Mouse (Mus musculus) urinary bladder, postnatal 36 days (tissue): ENCODE data around the gene Ncf4.

ENCODE experiments used
- DNase-seq, 2 experiments: peaks; one replicate each; pipeline ENCODE4 v3.0.0; 2022; ENCODE audit warnings: low spot score in 2 of 2, mixed read lengths in 1 of 2

Ncf4 gene

DNA sequence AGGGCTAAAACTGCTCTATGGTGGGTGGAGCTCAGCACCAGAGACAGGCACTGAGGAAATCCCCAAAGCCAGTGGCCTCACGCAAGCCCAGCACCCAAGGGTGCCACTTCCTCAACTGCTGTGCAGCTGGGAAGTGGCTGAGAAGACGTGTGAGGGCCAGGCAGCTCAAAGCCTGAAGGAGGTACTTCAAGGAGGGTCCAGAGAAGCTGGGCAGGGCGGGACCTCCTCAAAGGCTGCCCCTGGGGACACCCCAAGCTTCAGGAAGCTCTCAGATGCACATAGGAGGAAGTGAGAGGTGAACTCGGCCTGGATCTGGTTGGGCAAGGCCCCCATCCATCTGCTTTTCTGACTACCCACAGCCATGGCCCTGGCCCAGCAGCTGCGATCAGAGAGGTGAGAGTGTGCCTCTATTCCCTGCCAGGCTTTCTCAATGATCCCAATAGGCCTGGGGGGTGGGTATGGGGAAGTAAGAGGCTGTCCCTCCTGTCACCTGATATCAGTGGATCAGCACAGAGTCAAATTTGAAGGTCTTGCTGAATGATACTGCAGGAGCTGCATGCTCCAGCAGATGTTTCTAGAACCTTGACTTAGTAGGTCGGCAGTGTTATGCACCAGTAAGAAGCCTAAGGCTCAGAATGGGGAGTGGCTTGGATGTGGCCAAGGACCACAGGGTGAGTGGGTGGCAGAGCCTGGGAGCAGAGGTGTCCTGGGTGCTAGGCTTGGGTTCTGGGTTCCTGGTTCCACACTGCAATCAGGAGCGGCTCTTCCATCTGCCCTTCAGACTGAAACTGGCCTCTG is at the start of gene Ncf4:
Gene Ncf4 (plus strand): TSS at position 107 of the 798 bp plus-strand sequence.
- DNase-seq = peak in 1 of 2 experiments; percentile 10

DNA sequence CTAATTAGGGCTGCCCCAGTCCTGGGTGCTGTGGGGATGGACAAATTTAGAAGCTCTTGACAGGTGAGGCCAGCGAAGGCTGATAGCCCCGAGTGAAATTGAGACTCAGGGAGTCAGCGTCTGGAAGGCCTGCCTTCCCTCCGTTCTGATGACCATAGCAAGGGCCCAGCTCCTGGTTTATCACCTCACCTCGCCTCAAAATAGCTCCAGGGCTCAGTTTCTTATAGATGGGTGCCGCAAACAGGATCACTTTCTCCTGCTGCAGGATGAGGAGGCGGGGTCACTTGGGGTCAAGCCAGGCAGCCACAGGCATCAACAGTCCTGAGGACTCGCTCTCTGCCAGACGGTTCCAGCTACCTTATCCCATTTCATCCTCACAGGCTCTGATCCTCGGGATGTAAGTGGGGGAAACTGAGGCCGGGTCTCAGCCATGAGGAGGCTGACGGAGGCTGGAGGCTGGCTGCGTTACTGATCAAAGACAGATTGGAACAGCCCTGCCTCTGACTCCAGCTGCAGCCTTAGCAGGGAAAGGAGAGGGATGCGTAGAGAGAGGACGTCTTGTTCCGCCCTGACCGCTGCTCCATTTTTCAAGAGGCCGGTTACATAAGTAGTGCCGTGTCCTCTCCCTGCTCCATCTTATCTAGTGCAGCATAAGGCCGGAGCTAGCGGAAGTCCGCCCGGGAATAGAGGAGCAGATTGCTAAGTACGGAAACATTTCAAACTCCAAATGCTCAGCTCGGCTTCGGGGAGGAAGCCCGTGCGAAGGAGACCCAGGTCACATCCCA is 49.3 kb upstream of the Ncf4 start:
- DNase-seq = no peak

DNA sequence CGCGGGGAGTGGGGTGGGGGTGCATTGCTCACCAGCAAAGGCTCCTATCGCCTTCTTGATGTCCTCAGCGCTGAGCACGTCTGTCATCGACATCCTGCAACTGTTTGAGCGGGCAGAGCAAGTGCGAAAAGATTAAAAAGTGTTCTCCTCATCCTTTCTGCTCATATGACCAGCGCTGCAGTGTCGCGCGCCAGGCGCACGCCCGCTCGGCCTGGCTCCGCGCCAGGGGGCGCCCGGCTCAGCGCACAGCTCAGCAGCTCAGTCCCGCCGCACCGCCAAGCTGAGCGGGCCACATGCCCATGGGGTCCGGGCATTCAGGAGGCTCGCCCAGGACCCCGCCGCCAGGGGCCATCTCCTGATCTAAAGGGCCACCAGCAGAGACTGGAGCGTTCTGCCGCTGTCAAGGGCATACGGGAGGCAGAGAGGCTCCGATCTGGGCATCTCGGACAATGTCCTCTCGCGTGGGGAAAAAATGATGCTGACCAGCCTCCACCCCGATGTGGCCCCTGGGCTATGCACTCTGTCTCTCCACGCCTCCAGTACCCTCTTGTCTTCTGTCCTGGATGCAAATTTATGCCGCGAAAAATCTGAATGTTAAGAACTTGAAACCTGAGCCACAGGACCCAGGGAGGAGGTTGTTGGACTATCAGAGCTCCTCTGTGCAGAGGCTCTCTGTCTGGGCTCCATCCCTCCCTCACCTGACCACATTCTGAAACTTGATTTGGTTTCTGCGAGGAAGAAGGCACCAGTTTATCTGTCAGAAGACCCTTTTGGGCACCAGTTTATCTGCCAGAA is 40.4 kb upstream of the Ncf4 start:
- no peak for DNase-seq

DNA sequence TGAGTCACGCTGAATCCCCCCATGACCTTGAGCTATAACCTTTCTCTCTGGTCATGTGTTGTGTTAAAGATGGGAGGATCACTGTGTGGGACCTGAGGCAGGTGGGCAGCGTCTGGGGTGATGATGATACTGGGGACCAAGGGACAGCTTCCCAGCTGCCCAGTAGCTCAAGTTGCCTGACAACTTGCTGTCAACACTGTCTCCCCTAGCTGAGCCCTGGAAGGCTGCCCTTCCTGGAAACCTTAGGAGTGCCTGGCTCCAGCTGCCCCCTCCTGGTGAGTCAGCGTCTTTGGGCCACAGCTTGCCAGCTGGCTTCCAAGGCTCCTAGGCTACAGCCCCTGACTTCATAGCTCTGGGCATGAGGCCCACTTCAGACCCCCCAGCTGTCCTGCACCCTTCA is 39.4 kb upstream of the Ncf4 start:
- peak in 1 of 2 experiments; percentile 27 for DNase-seq

DNA sequence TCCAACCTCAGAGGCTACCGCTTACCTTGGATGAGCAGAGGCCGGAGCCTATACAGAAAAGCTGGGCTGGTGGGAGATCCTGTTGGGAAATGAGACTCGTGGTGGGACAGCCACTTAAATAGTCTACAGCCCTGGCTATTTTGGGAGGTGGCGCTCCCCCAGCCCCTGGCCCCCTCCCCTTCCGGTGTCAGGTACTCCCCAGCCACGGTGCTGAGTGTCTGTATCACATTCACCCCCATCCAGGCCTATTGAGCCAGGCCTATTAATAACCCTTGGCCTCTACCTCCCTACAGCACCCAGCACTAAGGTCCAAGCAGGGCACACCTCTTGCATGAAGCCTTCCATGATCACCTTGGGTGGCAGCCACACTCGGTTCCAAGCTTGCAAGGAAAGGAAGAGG is 38.3 kb upstream of the Ncf4 start, which contains the start of gene Pvalb:
Gene Pvalb (minus strand): TSS at position 89 of the 400 bp plus-strand sequence.
- DNase-seq = no peak

DNA sequence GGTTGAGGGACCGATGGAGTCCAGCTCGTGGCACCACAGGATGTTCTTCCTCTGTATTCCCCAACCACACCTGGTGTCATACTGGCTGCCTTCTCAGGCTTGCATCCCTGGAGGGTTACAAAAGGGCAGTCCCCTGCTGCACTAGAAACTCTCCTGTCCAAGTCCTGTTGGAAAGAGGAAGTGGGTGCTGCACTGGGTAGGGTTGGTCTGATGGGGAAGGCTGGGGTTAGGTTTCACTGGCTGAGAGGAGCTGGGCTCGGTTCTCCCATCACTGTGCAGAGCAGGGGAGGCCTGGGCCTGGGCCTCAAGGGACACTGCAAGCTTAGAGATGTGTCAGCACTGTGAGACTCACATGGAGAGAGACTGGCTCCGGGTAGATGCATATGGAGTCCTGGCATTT is 34.4 kb upstream of the Ncf4 start:
- DNase-seq = no peak

DNA sequence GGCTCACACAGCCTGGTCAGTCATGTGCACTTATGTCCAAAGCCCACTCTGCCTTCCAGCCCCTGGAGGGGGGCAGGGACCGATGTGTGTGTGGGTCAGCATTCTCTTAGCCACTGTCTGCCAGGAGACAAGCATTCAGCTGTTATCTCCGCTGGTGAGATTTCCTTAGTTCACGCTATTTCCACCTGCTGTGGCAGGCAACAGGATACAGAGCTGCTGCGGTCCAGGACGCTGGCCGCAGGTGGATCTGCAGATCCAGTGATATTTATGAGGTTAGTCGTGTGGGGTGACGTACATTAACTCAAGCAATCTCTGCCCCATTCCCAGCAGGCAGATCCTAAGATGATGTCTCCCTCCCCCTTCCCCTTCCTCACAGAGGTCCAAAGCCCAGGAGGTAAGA is 33.2 kb upstream of the Ncf4 start:
- no peak for DNase-seq

DNA sequence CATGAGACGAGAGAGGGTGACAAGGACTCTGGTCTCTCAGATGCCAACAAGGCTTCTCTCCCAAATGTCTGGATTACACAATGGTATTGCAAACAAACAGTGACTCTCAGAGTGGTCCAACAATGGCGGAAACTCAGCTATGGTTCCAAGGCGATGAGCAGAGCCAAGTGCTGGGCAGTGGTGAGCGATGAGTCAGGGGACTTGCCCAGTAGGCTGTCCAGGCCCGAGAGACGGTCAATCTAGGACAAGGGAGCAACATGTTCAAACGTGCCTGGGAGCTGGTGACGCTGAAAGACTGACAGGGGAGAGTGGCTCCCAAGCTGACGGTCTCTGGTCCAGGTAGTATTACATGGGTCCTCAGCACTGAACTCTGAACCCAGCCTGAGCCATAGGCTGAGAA is 29.3 kb upstream of the Ncf4 start:
- peak in 1 of 2 experiments; percentile 9 for DNase-seq

DNA sequence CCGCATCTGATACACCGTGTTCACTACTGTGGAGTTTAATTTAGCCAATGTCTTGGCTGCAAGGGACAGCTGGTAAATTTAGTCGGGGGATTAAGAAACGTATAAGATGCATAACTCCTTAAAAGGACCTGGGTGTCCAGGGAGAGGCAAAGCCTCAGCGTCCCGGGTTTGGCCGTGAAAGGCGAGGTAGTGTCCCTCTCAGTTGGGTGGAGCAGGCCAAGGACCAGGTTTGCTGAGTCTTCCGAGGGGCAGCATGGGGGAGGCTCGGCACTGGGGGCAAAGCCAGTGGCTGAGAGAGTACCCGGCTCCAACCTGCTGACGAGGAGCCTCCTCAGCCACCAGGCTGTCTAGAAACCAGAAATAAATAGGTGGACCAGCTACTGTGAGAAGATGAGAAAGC is 16.8 kb upstream of the Ncf4 start:
- DNase-seq = no peak

DNA sequence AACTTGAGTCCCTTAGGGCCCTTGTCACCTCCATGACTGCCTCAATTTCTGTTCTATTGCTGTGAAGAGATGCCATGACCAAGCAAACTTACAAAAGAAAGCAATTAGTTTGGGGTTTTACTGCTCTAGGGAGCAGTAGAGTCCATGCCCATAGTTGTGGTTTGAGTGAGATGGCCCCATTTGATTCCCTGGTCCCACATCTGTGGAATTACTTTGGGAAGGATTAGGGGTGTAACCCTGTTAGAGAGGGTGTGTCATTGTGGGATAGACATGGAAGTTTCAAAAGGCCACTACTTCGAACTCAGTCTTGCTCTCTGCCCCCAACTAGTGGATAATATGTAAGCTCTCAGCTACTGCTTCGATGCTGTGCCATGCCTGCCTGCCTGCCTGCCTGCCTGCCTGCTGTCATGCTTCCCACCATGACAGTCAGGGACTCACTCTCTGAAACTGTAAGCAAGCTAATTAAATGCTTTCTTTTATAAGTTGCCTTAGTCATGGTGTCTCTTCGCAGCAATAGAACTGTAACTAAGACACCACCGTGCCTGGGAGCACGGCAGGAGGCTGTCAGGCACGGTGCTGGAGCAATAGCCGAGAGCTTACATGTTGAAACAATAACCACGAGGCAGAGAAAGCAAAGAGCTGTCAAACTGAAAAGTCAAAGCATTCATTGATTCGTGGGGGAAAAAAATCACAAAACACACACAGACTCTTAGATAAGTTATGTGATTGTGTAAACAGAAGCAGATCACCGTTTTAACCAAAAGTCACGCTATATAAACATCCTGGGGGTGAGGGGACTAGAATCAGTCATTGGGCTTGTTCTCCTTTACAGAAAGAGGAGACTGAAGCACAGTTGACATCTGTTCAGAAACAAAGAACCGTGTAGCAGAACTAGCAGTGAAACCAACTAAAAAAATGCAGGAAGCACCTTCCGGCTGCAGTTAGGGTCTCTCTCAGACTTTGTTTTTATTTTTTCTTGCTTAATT is 13.0 kb upstream of the Ncf4 start:
- no peak for DNase-seq

DNA sequence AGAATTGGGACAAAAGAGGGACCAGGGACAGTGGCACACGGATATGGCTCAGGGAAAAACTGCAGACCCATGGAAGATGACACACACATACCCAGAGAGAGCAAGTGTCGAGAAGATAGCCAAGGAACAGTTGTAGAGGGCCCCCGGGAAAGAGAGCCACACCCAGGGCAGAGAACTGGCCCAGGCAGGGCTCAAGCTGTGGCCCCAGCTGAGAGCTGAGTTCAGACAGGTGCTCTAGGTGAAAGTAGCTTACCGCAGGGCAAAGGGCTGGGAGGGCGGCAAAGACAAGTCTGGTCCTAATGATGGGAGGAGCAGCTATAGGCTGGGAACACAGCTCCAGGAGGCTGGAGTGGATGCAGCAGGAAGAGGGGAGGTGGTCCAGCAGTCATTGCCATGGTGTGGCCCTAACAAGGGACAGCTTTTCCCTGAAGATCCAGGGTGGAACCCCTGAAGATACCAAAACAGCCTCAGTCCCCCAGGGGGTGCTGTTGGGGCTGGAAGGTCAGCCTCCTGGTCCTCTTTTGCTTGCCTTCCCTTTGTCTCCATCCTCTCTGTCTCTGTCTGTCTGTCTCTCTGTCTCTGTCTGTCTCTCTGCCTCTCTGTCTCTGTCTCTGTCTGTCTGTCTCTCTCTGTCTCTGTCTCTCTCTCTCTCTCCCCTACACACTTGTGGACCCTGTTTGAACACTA is 9.6 kb upstream of the Ncf4 start:
- DNase-seq = no peak

DNA sequence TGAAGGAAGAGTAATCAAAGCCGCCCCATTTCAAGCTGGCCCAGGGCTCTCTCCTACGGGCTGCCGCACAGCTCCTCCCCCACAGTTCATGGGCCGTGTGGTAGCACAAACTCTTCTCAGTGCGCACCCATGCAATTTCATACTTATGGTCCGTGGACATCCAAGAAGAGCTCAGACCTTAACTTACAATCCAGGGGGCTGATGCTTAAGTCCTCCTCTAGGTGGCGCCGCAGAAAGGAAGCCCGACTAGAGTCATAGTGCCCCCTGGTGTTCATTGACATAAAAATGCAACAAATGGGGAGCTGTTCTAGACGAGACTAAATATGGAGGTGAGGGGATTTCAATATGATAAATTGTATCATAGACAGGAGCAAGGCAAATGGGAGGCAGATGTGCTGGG is 5.1 kb upstream of the Ncf4 start:
- DNase-seq = peak in 1 of 2 experiments; percentile 34

DNA sequence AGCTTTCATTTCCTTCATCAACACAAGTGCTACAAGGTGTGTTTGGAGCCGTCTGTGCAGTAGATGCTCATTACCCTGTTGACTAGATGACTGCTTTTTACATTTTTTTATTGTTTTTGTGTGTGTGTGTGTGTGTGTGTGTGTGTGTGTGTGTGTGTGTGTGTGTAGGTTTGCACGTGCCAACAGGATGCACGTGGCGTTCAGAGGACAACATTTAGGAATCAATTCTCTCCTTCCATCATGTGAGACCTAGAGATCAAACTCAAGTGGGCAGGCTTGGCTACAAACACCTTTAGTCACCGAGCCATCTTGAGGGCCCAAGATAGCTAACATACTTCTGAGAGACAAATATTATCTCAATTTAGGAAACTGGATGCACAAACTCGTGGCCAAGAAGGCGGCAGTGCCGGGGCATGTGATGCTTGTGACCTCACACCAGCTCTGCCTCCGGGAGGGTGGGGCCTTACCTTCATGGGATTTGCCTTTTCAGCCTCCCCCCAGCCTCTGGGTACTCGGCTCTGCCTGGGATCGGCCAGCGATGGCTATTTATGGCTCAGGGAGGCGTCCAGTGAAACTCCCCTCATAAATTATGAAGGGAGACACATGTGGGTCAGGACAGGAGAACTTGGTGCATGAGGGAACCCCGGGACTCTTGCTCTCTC is 4.5 kb upstream of the Ncf4 start:
- no peak for DNase-seq

DNA sequence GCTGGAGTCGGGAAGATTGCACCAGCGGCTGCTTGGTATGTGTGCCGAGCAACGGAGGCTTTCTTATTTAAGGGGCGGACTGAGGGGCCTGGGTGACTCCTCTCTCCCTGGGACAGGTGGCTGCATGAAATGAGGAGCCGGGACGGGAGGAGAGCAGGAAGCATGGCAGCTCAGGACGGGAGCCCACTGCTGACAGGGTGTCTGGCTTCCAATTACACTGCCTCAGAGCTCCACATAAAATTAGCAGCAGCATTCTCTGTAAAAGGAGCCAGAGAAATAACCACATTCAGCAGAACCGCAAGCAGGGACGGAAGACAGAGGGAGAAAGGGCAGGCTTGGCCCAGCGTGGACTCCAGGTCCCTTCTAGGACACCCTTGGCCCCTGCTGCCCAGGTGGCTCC is 3.3 kb upstream of the Ncf4 start:
- no peak for DNase-seq

DNA sequence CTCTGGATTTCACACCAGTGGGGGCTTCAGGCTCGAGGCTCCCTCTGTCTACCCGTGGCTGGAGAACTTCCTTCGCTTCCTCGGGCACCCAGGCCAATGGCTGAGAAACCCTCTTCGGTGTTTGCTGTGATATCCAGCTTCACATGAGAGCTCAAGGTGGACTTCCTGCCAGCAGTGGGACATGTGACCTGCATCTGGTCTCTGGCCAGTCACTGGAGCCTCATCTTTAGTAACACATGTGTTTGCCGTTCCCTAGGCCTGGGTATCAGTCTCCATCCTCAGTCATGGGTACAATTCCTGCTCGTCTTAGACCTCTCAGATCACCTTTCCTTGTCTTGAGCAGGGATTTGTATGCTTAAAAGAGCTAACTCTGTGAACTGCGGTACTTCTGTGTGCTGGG is 1.5 kb upstream of the Ncf4 start:
- DNase-seq = no peak

DNA sequence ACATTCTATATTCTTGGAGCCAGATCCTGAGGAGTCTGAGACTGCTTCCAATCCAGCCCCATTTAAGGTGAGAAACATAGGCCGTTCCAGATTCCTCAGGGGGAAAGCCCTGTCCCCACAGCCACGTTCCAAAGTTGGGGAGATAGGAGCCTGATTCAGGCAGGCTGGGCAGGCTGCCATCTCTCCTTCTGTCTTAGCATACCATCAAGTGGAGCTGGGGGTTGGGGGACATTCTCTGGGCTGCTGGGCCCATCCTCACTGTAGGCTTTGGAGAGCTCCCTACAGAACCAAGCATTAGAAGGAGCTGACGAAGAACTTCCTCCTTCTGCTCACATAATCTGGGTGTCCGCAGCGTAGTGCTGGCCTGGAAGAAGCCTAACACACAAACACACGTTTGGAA is 827 bp upstream of the Ncf4 start:
- no peak for DNase-seq

DNA sequence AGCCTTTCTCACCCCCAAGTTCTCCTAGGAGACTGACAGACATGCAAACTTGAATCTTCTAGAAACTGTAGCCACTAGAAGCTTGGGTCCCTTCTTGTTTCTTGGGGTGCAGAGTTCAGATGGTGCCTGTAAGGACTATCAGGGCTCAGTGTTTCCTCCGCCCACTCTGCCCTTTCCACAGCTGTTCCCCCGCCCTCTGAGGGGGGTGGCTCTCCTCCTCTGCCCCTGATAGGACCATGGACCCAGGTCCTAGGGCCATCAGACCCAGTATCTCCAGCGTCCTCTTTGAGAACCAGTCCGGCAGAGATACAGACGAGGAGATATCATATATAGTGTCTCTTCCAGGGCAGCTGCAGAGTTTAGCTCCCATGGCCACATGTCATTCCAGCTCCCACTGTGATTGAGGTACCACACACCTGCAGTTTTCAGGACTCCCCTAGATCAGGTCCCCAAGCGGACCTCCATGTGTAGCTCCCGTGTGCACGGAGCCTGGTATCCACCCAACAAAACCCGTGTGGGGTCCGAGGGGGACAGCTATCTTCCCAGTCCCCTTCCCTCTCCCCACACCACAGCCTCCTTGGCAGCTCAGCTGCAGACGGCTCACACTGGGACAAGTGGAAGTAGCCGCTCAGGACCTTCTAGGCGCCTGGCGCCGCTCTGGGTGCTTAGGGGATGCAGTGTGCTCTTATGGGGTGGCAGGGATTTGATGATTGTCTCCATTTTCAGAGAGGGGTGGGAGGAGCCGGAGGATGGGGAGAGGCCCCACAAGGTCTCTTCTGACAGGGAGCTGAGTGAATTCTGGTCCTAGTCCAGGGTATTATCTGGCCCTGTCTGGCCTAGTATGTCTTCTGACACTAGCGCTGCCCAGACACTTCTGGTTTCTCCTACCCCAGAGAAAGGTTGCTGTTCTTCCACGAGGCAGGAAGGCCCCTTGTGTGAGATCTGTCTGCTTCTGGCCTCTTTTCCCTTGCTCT is 1.8 kb downstream of the Ncf4 start:
- no peak for DNase-seq

DNA sequence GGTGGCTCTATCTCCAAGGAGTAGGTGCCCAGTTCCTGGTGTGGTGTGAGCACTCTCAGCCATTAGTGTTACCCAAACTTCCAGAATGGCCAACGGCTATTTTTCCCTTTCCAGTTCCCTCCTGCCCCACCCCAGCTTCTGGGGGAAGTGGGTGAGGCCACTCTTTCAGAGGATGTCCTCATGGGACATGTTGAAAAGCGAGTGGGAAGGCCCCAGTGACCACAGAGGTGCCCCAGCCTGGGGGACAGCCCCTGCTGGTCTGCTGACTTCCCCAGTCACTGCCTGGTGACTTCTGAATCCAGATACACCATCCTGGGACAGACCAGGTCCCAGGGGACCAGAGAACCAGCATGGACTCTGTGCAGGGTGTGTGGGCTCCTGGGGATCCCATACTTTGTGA is 3.1 kb downstream of the Ncf4 start:
- no peak for DNase-seq

DNA sequence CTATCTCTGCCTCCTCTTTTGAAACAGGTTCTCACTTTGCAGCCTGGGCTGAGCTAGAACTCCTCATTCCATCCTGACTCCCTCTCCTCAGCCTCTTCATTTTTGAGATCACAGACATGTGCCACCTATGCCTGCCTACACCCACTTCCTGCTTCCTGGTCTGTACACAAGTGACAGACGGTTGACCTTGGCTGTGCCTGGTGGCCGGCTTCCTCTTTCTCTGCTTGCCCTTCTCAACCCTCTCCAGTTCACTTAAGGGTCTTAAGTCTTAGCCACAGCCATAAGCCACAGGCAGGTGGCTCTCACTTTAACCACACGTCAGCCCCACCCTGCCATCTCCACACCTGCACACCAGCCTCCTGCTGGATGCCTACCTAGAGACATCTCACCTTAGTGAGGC is 3.8 kb downstream of the Ncf4 start:
- no peak for DNase-seq
